Mouse (Mus musculus): ENCODE results near the gene Fbxl17. TPM values are rescaled to one million over a fixed set of nuclear protein-coding genes. Genes with fewer than 3 reads are reported as not detected.

Fbxl17 gene
- polyA plus RNA-seq, 1 experiment from 2014 or later, result 5.8 TPM

DNA sequence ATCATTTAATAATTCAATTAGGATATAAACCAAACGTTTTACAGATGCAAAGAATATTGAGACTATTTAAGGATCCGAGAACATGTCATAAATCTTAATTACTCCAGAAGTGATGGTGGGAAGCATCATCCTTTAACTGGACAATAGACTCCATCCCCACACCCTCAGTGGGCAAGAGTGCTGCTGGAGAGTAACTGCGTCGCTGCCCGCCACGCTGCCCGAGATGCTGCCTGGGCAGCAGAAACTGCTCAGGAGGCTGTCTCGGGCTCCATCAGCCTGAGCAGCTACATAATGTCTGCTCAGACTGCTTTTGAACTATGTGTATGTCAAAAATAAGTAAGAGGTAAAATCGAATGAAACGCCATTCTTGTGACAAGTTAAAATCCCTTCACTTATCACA is 52.1 kb downstream of the Fbxl17 start:
- no peaks in the 10 kb centered on the region for H3K4me1 ChIP-seq (replicated peaks; ENCODE audit: control insufficient read depth, insufficient read depth, low read length)
- no peak overlapping the region for H3K9ac ChIP-seq (ENCODE audit: low read length)
- DNase-seq (ENCODE audit: low spot score) (no peak), ATAC-seq (replicated peaks; ENCODE audit: low FRiP score) (no peak)
- no peak overlapping the region for H3K27ac ChIP-seq (ENCODE audit: low read depth, low read length)
- no peak overlapping the region for H3K4me3 ChIP-seq (ENCODE audit: low read depth, low read length)
- H3K36me3 ChIP-seq (ENCODE audit: control insufficient read depth, insufficient read depth, low read length), result no peaks in the 10 kb centered on the region
- no peak overlapping the region for H3K4me2 ChIP-seq (ENCODE audit: low read depth, low read length, severe bottlenecking)
- no peaks in the 10 kb centered on the region for H3K9me3 ChIP-seq (ENCODE audit: control insufficient read depth, low read length)
- H3K27me3 ChIP-seq (ENCODE audit: control insufficient read depth, insufficient read depth, low read length), result no peaks in the 10 kb centered on the region
- WGBS, result 84% methylated on average over 10 of the region's 10 CpGs

DNA sequence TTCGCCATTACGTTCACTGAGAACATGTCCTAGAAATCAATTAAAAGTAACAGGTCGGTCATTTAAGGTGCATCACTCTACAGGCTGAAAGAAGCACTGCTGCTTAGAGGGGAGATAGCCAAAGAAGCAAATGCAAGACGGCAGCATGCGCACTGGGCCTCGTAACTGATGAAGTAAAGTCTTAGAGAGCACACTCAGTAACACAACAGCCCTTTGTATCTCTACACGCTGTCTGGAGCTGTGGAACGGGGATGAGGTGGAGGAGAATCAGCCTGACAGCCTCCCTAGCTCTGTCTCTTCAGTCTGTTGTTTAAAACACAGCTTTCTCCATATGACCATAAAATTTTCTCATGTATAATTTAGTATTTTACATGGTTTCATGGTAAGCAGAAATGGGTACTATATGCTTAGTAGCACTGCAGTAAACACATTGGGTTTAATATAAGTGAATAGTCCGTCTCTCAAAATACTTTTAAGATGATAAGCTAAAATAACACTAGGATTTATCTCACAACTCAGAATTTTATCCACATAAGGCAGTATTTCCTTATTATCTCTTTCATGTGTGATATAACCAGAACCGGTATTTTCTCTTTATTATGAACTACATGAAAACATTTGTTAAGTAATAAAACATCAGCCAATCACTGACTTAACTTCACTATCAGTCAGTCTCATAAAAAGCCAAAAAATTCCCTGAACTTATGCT is 52.7 kb downstream of the Fbxl17 start:
- no peak overlapping the region for H3K9ac ChIP-seq (ENCODE audit: low read length)
- no peak overlapping the region for H3K4me3 ChIP-seq (ENCODE audit: low read depth, low read length)
- H3K27ac ChIP-seq (ENCODE audit: low read depth, low read length), result no peak overlapping the region

DNA sequence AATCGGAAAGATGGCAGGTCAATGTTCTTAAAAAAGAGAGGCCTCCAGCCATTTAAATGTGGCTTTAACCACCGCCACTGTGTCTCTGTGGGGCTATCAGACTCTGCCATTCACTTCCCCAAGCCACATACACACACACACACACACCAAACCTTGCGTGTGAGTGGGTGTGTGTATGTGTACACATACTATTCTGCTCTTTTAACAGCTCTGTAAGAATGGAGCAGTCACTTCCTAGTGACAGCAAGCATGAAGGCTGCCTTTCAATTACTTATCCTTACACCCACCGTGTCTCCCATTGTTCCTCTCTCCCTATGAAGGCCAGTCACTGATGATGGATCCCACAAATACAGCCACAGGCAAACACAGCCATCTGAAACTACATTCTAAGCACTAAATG is 54.6 kb downstream of the Fbxl17 start:
- H3K4me3 ChIP-seq (ENCODE audit: low read depth, low read length), result no peak overlapping the region
- no peaks in the 10 kb centered on the region for H3K4me1 ChIP-seq (replicated peaks; ENCODE audit: control insufficient read depth, insufficient read depth, low read length)
- H3K27ac ChIP-seq (ENCODE audit: low read depth, low read length), result no peak overlapping the region
- no peaks in the 10 kb centered on the region for H3K27me3 ChIP-seq (ENCODE audit: control insufficient read depth, insufficient read depth, low read length)
- ATAC-seq (replicated peaks; ENCODE audit: low FRiP score), result no peak
- 72% methylated on average over 4 of the region's 4 CpGs for WGBS
- H3K4me2 ChIP-seq (ENCODE audit: low read depth, low read length, severe bottlenecking), result no peak overlapping the region
- no peaks in the 10 kb centered on the region for H3K36me3 ChIP-seq (ENCODE audit: control insufficient read depth, insufficient read depth, low read length)
- no peaks in the 10 kb centered on the region for H3K9me3 ChIP-seq (ENCODE audit: control insufficient read depth, low read length)
- no peak for DNase-seq (ENCODE audit: low spot score)
- H3K9ac ChIP-seq (ENCODE audit: low read length), result no peak overlapping the region

More for the DNA sequence above, 52.7 kb downstream of the Fbxl17 start:
- no peak overlapping the region for H3K4me2 ChIP-seq (ENCODE audit: low read depth, low read length, severe bottlenecking)
- no peak for ATAC-seq (replicated peaks; ENCODE audit: low FRiP score)
- WGBS, result 72% methylated on average over 10 of the region's 10 CpGs
- H3K9me3 ChIP-seq (ENCODE audit: control insufficient read depth, low read length), result no peaks in the 10 kb centered on the region
- H3K36me3 ChIP-seq (ENCODE audit: control insufficient read depth, insufficient read depth, low read length), result no peaks in the 10 kb centered on the region
- no peaks in the 10 kb centered on the region for H3K27me3 ChIP-seq (ENCODE audit: control insufficient read depth, insufficient read depth, low read length)
- no peaks in the 10 kb centered on the region for H3K4me1 ChIP-seq (replicated peaks; ENCODE audit: control insufficient read depth, insufficient read depth, low read length)
- no peak for DNase-seq (ENCODE audit: low spot score)

DNA sequence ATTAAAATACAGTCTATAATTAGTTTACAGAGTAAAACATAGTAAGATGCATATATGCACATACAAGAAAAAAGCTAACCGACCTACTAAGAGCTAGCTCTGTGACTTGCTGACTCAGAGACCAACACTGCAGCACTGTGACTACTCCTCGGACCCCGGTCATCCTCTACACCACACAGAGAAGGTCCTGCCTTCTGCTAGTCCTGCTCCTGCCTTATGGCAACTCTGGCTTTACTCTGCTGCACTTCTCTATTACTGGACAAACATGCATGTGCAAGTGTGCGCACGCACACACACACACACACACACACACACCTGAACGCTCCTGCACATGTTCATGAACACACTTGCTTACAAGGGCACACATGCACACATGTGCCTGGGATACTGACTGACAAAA is 62.4 kb downstream of the Fbxl17 start:
- no peak overlapping the region for H3K4me2 ChIP-seq (ENCODE audit: low read depth, low read length, severe bottlenecking)
- no peak for DNase-seq (ENCODE audit: low spot score)
- no peak overlapping the region for H3K27ac ChIP-seq (ENCODE audit: low read depth, low read length)
- H3K4me1 ChIP-seq (replicated peaks; ENCODE audit: control insufficient read depth, insufficient read depth, low read length), result no peaks in the 10 kb centered on the region
- H3K9me3 ChIP-seq (ENCODE audit: control insufficient read depth, low read length), result no peaks in the 10 kb centered on the region
- no peak for ATAC-seq (replicated peaks; ENCODE audit: low FRiP score)
- H3K27me3 ChIP-seq (ENCODE audit: control insufficient read depth, insufficient read depth, low read length), result no peaks in the 10 kb centered on the region
- no peak overlapping the region for H3K4me3 ChIP-seq (ENCODE audit: low read depth, low read length)
- H3K9ac ChIP-seq (ENCODE audit: low read length), result no peak overlapping the region
- 94% methylated on average over 6 of the region's 6 CpGs for WGBS
- no peaks in the 10 kb centered on the region for H3K36me3 ChIP-seq (ENCODE audit: control insufficient read depth, insufficient read depth, low read length)

DNA sequence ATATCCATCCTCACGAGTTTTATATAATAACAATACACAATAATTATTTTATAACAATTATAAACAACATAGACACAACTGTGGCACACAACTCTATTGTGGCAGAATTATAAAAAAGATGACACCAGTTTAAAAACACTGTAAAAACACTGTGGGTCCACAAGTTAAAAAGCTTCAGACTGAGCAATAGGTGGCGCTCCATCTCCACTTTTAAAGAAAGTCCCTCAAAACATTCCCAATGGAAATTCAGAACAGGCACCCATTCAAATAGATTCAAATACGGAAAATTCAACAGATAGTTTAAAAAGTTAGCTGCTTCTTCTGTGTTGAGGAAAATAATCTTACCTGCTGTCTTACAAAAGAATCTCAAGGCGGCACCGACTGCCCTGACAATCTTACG is 65.7 kb downstream of the Fbxl17 start:
- H3K4me3 ChIP-seq (ENCODE audit: low read depth, low read length), result no peak overlapping the region
- H3K4me1 ChIP-seq (replicated peaks; ENCODE audit: control insufficient read depth, insufficient read depth, low read length), result no peaks in the 10 kb centered on the region
- ATAC-seq (replicated peaks; ENCODE audit: low FRiP score), result no peak
- H3K4me2 ChIP-seq (ENCODE audit: low read depth, low read length, severe bottlenecking), result no peak overlapping the region
- 49% methylated on average over 6 of the region's 6 CpGs for WGBS
- no peaks in the 10 kb centered on the region for H3K27me3 ChIP-seq (ENCODE audit: control insufficient read depth, insufficient read depth, low read length)
- no peak overlapping the region for H3K27ac ChIP-seq (ENCODE audit: low read depth, low read length)
- no peaks in the 10 kb centered on the region for H3K36me3 ChIP-seq (ENCODE audit: control insufficient read depth, insufficient read depth, low read length)
- no peak overlapping the region for H3K9ac ChIP-seq (ENCODE audit: low read length)
- no peaks in the 10 kb centered on the region for H3K9me3 ChIP-seq (ENCODE audit: control insufficient read depth, low read length)
- DNase-seq (ENCODE audit: low spot score), result no peak

DNA sequence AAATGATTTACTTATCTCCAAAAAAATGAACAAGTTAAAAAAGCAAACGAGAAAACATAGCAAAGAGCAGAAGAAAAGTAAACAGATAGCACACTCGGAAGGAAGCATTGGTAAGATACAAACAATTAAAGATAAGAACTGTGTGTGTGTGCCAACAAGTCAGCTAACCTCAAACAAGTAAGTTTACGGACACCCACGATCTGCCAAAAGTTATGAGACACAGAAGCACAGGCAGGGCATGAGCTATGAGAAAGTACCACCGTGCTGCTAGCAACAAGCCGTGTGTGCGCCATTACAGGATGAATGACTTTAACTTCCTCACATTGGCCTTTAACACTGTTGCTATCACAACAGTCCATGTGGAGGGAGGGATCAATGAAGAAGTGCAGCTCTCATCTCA is 68.2 kb downstream of the Fbxl17 start:
- WGBS, result 87% methylated on average over 7 of the region's 7 CpGs
- H3K4me2 ChIP-seq (ENCODE audit: low read depth, low read length, severe bottlenecking), result no peak overlapping the region
- no peaks in the 10 kb centered on the region for H3K9me3 ChIP-seq (ENCODE audit: control insufficient read depth, low read length)
- H3K36me3 ChIP-seq (ENCODE audit: control insufficient read depth, insufficient read depth, low read length), result no peaks in the 10 kb centered on the region
- DNase-seq (ENCODE audit: low spot score), result no peak
- no peak overlapping the region for H3K27ac ChIP-seq (ENCODE audit: low read depth, low read length)
- no peaks in the 10 kb centered on the region for H3K4me1 ChIP-seq (replicated peaks; ENCODE audit: control insufficient read depth, insufficient read depth, low read length)
- H3K9ac ChIP-seq (ENCODE audit: low read length), result no peak overlapping the region
- no peak overlapping the region for H3K4me3 ChIP-seq (ENCODE audit: low read depth, low read length)
- no peaks in the 10 kb centered on the region for H3K27me3 ChIP-seq (ENCODE audit: control insufficient read depth, insufficient read depth, low read length)
- ATAC-seq (replicated peaks; ENCODE audit: low FRiP score), result no peak

DNA sequence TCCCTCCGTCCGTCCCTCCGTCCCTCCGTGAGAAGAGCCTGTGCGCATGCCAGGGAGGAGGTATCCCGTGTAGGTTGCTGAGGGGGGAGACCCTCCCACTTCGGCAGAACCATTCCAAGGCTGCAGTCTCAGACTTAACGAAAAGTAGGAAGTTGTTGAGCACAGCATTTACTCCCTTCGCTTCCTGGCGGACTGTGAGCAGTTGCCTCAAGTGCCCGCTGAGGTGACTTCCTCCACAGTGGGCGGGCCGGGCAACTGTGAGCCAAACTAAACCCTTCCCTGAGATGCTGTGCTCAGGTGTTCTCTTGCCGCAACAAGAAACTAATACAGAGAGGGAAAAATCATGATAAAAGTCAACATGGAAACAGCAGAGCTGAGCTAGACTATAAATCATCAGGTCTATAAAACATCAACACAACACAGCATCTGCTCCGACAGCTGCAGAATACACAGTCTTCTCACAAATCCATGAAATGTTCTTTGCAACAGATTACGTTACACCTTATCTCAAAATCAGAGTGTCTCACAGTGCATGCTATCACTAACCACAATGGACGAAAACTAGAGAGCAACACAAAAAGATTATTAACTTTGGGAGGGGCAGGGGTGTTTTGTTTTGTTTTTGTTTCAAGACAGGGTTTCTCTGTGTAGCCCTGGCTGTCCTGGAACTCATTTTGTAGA is 69.3 kb downstream of the Fbxl17 start:
- no peaks in the 10 kb centered on the region for H3K36me3 ChIP-seq (ENCODE audit: control insufficient read depth, insufficient read depth, low read length)
- H3K4me3 ChIP-seq (ENCODE audit: low read depth, low read length), result no peak overlapping the region
- no peak overlapping the region for H3K9ac ChIP-seq (ENCODE audit: low read length)
- ATAC-seq (replicated peaks; ENCODE audit: low FRiP score), result no peak
- H3K27ac ChIP-seq (ENCODE audit: low read depth, low read length), result no peak overlapping the region
- no peaks in the 10 kb centered on the region for H3K4me1 ChIP-seq (replicated peaks; ENCODE audit: control insufficient read depth, insufficient read depth, low read length)
- peak overlapping the region; percentile 5; the same call in 1 of the 2 replicates for H3K4me2 ChIP-seq (ENCODE audit: low read depth, low read length, severe bottlenecking)
- 71% methylated on average over 17 of the region's 17 CpGs for WGBS
- H3K9me3 ChIP-seq (ENCODE audit: control insufficient read depth, low read length), result no peaks in the 10 kb centered on the region
- no peaks in the 10 kb centered on the region for H3K27me3 ChIP-seq (ENCODE audit: control insufficient read depth, insufficient read depth, low read length)
- DNase-seq (ENCODE audit: low spot score), result no peak

DNA sequence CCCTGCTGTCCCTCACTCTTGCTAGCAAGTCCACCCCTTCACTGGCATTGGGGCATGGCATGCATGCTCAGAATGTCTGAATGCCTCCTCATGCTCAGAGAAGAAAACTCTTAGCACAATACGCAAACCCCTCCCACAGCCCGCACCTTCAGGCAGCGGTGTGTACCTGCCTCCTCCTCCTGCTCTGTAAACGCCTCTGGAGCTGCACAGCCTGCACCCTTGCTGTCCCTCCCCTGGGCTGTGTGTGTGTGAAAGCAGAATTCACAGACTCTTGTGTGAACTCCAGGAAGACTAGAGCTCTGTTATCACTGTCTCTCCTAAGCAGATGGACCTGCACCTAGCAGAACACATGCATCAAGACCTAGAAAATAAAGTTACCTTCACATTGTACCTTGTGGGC is 76.0 kb downstream of the Fbxl17 start:
- Histone ChIP-seq H3K4me1 (replicated peaks; ENCODE audit: control insufficient read depth, insufficient read depth, low read length) (no peaks in the 10 kb centered on the region), H3K27me3 (ENCODE audit: control insufficient read depth, insufficient read depth, low read length) (no peaks in the 10 kb centered on the region), H3K9me3 (ENCODE audit: control insufficient read depth, low read length) (no peaks in the 10 kb centered on the region), H3K4me3 (ENCODE audit: low read depth, low read length) (no peak overlapping the region), H3K9ac (ENCODE audit: low read length) (no peak overlapping the region), H3K4me2 (ENCODE audit: low read depth, low read length, severe bottlenecking) (no peak overlapping the region), H3K36me3 (ENCODE audit: control insufficient read depth, insufficient read depth, low read length) (no peaks in the 10 kb centered on the region), H3K27ac (ENCODE audit: low read depth, low read length) (no peak overlapping the region)
- DNase-seq (ENCODE audit: low spot score), result no peak
- ATAC-seq (replicated peaks; ENCODE audit: low FRiP score), result no peak
- 74% methylated on average over 4 of the region's 4 CpGs for WGBS

DNA sequence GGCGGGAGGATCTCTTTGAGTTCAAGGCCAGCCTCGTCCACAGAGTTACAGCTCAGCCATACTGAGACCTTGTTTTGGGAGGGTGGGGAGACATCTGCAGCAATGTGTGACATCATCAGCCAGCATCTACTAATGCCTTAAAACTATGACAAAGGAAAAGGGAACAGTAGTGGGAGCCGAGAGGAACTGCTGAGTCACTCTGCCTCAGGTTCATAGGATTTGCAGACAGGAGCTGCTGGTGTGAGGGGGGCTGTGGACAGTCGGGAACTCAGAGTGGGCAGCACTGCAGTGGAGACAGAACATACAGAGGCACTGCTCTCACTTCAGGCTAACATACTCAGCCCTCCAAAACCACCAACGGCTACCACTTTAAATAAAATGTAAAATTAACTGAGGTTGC is 77.1 kb downstream of the Fbxl17 start:
- H3K36me3 ChIP-seq (ENCODE audit: control insufficient read depth, insufficient read depth, low read length), result no peaks in the 10 kb centered on the region
- WGBS, result 93% methylated on average over 5 of the region's 5 CpGs
- no peak overlapping the region for H3K4me2 ChIP-seq (ENCODE audit: low read depth, low read length, severe bottlenecking)
- H3K4me3 ChIP-seq (ENCODE audit: low read depth, low read length), result no peak overlapping the region
- no peaks in the 10 kb centered on the region for H3K4me1 ChIP-seq (replicated peaks; ENCODE audit: control insufficient read depth, insufficient read depth, low read length)
- no peaks in the 10 kb centered on the region for H3K27me3 ChIP-seq (ENCODE audit: control insufficient read depth, insufficient read depth, low read length)
- H3K27ac ChIP-seq (ENCODE audit: low read depth, low read length), result no peak overlapping the region
- H3K9ac ChIP-seq (ENCODE audit: low read length), result no peak overlapping the region
- DNase-seq (ENCODE audit: low spot score), result no peak
- no peaks in the 10 kb centered on the region for H3K9me3 ChIP-seq (ENCODE audit: control insufficient read depth, low read length)
- no peak for ATAC-seq (replicated peaks; ENCODE audit: low FRiP score)
